Mouse (Mus musculus) colon, adult 2 months (tissue): ENCODE data around the gene Scgb2b20. TPM values are rescaled to one million over a fixed set of nuclear protein-coding genes. Genes with fewer than 3 reads are reported as not detected.

Experiments used
- polyA plus RNA-seq: library from polyadenylated mRNA; depleted of rRNA; stranded (reverse); fragments of >200 nt; gene quantifications from 2 replicates; pipeline ENCODE4 v1.2.3, GENCODE M21; 2012; rRNA removed

Gene Scgb2b20
- polyA plus RNA-seq = not detected in 2 replicates

DNA sequence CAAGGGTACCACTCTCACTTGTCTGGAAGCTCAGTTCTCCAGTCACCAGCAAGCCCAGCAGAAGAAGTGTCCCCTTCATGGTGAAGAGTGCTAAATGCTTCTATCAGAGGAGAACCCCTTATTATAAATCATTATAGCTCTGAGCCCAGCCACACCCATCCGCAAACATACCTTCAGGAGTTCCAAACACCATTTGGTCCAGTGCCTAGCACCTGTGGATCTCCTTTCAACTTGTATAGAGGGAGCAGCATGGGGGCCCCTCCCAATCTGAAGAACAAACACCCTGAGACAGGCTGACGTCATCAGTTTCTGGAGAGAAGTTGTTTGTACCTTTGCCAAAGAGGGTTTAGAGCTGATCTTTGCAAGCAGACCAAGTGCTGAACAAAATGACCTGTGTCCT is at the start of gene Scgb2b20:
TSS of gene Scgb2b20 (minus strand) at position 101 of the 400 bp plus-strand sequence.

DNA sequence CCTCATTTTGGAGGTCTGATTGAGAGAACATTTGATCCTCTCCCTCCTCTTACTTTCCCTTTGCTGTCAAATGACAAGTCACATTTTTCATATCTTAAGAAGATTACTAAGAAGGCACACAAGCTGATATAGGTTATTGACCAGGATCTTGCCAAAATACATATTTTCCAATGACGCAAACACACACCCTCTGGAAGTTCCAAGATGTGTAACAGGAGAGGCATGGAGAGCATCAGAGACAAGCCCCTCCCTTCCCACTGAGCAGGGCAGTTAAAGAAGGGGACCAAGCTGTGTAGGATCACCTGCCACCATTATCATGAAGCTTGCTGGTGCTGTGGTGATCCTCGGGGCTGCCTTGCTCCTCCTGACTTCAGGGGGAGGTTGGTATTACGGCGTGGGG is 6.8 kb upstream of the Scgb2b20 start, which contains the start of gene Scgb1b20:
TSS of gene Scgb1b20 (plus strand) at position 301 of the 400 bp plus-strand sequence.

Other genes with a start within 250 kb of the Scgb2b20 start
- not detected in 2 replicates for gene Scgb2b18, start 192.5 kb downstream of the Scgb2b20 start, polyA plus RNA-seq
- gene Scgb1b18, start 180.8 kb downstream of the Scgb2b20 start, polyA plus RNA-seq = not detected in 2 replicates
- gene Scgb2b19, start 86.0 kb downstream of the Scgb2b20 start, polyA plus RNA-seq = not detected in 2 replicates
- gene Scgb1b19, start 79.0 kb downstream of the Scgb2b20 start, polyA plus RNA-seq = not detected in 2 replicates
- not detected in 2 replicates for gene Scgb1b20, start 6.9 kb upstream of the Scgb2b20 start, polyA plus RNA-seq
- gene Scgb2b21, start 154.1 kb upstream of the Scgb2b20 start, polyA plus RNA-seq = not detected in 2 replicates